Mouse (Mus musculus): ENCODE results near the gene Tmem246.

- no peak for TF ChIP-seq POLR2AphosphoS5 (IDR thresholded peaks at IDR 0.05; ENCODE audit: borderline replicate concordance, low read depth, low read length)
- no peak for TF ChIP-seq RAD21 (IDR thresholded peaks at IDR 0.05; ENCODE audit: low read depth, low read length)
- no peak for TF ChIP-seq POLR2A (IDR thresholded peaks at IDR 0.05; ENCODE audit: control insufficient read depth in 1 of 2, insufficient read depth in 1 of 2, low read depth in 1 of 2, low read length in 2 of 2, poor library complexity in 1 of 2)
- TF ChIP-seq CTCF (IDR thresholded peaks at IDR 0.05 in 2 of 3, conservative IDR thresholded peaks at IDR 0.05 in 1 of 3; ENCODE audit: control insufficient read depth in 1 of 3, insufficient read depth in 1 of 3, low read depth in 2 of 3, low read length in 3 of 3, poor library complexity in 1 of 3, severe bottlenecking in 1 of 3) = no peak
- no peak for TF ChIP-seq MAX (IDR thresholded peaks at IDR 0.05; ENCODE audit: low read length)
Measured at GRCm38 (mm10) chr4:49605459-49605858, 7.8 kb upstream of the Tmem246 start.

Data from MEL (cell line).